Mouse (Mus musculus): ENCODE results near the gene Anp32a. TPM values are rescaled to one million over a fixed set of nuclear protein-coding genes. Genes with fewer than 3 reads are reported as not detected.
A peak's percentile ranks its signal among the peaks of the same experiment; 100 is the strongest.

The Anp32a gene
- polyA plus RNA-seq, 1 experiment: 578 TPM

DNA sequence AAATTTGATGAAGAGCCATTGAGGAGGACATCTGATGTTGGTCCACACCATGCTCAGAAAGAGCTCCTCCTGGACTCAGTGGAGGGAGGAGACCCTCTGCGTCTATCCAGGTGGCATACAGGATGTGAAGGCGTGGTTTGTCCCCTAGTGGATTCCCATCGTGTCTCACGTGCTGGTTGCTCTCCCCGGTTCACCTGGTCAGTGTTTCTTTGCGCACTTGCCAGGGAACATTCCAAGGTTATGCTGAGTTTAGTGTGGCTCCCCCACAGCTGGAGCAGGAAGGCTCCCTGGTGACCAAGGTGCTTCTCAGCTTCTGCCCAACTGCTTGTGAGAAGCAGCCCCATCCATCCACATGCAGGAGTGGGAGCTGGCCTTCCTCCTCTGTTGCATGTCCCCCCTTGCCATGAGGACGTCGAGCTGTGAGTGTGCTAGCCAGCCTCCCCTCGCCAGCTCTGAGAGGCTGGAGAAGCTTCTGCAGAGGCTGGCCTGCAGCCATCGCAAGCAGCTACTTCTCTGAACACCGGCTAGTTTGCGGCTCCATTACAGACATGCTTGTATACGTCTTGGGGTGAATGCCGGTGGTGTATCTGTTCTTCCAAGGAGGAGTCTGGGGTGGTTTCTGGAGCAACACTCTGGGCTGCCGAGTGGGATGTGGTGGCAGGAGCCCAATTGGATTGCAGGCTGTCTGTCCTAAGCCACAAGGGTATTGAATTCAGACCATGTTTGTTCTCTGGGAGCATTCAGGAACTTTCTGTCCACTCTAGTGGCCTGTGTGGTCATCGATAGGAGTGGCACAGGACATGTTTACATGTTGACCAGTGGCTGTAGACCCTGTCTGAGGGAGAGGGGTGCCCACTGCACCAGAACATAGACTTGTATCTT is 14.0 kb downstream of the Anp32a start:
- Histone ChIP-seq H3K4me1 (ENCODE audit: control insufficient read depth, insufficient read depth, insufficient read length, low read length) (peaks cover 70% of the 10 kb centered on the region), H3K4me3 (ENCODE audit: insufficient read depth, low read depth, low read length) (no peak overlapping the region)

DNA sequence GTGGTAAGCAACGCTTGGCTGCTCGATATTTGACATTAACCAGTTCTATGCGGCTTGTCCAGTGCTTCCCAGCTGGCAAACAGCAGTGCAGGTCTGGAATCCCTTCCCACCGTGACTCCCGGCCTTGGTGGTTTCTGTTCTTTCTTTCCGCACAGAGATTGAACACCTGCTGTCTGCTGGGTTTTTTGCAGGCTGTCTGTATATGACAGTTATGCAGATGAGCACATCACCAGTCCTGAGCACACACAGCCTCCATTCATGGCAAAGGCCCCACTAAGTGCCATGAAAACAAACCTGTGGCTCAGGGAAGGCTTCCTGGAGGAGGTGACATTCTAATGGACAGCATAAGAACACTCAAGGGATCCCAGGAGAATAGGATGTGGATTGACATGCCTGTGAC is 14.7 kb downstream of the Anp32a start:
- peak overlapping the region; percentile 42 for H3K27ac ChIP-seq (replicated peaks; ENCODE audit: low read depth, low read length)
- H3K4me1 ChIP-seq (ENCODE audit: control insufficient read depth, insufficient read depth, insufficient read length, low read length): peaks cover 66% of the 10 kb centered on the region
- no peak overlapping the region for H3K4me3 ChIP-seq (ENCODE audit: insufficient read depth, low read depth, low read length)

More for the DNA sequence above, 14.0 kb downstream of the Anp32a start:
- peak overlapping the region; percentile 42; the same call in 1 of the 2 replicates for H3K27ac ChIP-seq (replicated peaks; ENCODE audit: low read depth, low read length)

DNA sequence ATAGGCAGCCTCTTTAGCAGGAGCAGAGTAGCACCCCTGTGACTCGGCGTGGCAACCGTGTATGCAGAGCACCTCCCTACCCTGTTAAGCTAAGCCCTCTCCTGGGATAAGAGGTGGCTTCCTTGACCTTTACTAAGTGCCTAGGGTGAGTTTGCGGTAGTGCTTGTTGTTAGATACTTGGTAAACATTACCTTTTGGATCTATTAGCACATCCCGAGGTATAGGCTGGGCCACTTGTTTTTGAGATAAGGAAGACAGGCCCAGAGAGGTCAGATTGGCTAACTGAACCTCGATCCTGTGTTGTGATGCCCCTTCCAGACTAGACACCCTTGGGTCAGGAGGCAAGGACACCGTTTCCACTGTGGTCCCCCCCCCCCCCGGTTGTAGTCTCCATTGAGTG is 16.5 kb downstream of the Anp32a start:
- Histone ChIP-seq H3K27ac (replicated peaks; ENCODE audit: low read depth, low read length) (no peak overlapping the region), H3K4me1 (ENCODE audit: control insufficient read depth, insufficient read depth, insufficient read length, low read length) (peaks cover 79% of the 10 kb centered on the region), H3K4me3 (ENCODE audit: insufficient read depth, low read depth, low read length) (no peak overlapping the region)

DNA sequence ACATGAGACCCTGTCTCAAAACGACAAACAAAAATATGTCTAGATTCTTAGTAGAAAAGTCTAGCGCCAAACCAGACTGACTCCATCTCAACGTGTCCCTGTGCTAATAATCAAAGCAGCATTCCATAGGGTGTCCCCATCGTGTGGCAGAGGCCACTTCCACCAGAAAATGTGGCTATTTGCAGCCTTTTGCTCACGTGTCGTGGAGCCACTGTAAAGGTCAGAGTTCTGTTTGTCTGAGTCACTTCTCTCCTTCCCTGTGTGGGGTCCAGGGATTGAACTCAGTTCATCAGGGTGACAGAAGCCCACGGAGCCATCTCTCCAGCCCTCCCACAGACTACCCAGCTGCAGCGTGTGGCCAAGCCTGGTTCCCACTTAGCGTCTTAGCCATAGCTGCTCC is 17.8 kb downstream of the Anp32a start:
- H3K4me1 ChIP-seq (ENCODE audit: control insufficient read depth, insufficient read depth, insufficient read length, low read length): peaks cover 80% of the 10 kb centered on the region

DNA sequence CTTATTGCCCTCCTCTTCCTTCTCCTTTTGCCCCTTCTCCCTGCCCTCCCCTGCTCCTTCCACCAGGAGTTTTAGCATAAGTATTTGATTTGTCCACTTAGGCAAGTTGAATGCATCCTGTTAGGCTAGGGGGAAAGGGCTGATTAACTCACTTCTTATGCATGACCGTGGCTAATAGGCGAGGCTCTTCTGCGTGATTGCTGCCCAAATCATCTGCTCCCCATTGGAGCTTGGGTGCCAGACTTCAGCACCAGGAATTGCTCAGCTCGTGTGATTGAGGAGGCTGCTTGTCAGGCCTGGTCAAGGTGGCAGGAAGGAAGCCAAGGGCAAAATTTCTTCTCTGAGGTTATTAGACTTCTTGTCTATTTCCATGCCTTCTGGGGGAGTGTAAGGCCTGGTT is 19.8 kb downstream of the Anp32a start:
- Histone ChIP-seq H3K4me1 (ENCODE audit: control insufficient read depth, insufficient read depth, insufficient read length, low read length) (peaks cover 77% of the 10 kb centered on the region), H3K4me3 (ENCODE audit: insufficient read depth, low read depth, low read length) (no peak overlapping the region), H3K27ac (replicated peaks; ENCODE audit: low read depth, low read length) (0 out of 2 replicates have a peak overlapping the region, but pooled peaks have one; percentile 32)

More for the DNA sequence above, 17.8 kb downstream of the Anp32a start:
- H3K4me3 ChIP-seq (ENCODE audit: insufficient read depth, low read depth, low read length): no peak overlapping the region
- H3K27ac ChIP-seq (replicated peaks; ENCODE audit: low read depth, low read length): peak overlapping the region; percentile 26

DNA sequence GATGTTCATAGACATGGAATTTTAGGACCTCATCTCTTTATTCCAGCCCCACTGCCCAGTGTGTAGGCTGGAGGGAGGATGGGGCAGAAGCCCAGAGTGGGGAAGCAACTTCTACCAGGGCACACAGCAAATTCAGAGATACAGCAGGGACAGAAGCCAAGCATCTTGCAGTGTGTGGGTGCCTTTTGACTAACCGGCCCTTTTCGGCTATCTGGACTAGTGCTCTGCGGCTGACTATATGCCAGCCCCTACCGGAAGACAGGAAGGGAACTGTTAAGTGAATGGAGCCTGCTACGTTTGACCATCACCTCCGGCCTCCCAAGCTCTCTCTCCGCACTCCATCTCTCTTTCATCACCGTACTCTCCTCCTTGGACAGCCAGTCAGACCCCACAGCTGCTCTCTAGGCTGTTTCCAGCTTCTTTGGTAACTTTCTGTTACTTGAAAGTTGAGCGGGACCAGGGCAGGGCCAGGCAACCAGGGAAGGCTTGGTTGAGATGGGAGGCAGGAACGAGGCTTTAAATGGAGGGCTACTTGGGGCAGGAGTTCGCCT is 21.8 kb downstream of the Anp32a start:
- 0 out of 2 replicates have a peak overlapping the region, but pooled peaks have one; percentile 4 for H3K4me3 ChIP-seq (ENCODE audit: insufficient read depth, low read depth, low read length)
- peak overlapping the region; percentile 42 for H3K27ac ChIP-seq (replicated peaks; ENCODE audit: low read depth, low read length)
- H3K4me1 ChIP-seq (ENCODE audit: control insufficient read depth, insufficient read depth, insufficient read length, low read length): peaks cover 77% of the 10 kb centered on the region

DNA sequence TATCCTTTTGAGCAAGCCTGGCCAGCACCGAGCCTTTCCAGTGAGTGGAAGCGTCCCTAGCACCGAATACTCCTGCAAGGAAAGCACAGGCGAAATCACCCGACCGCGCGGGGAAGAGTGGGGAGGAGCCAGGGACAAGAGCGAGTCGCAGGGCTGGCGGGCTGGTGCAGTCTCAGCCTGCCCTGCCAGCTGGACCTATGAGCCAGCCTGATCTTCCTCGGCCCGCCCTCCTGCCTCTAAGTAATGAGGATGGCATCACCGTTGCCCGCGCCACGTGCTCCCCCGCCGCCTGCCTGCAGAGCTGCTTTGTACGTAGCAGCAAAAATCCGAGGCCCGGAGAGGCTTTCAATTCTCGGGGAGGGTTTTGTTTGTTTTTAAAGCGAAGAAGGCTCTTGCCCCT is 22.5 kb downstream of the Anp32a start:
- peak overlapping the region; percentile 31; the same call in 1 of the 2 replicates for H3K4me3 ChIP-seq (ENCODE audit: insufficient read depth, low read depth, low read length)
- no peak overlapping the region for H3K27ac ChIP-seq (replicated peaks; ENCODE audit: low read depth, low read length)
- H3K4me1 ChIP-seq (ENCODE audit: control insufficient read depth, insufficient read depth, insufficient read length, low read length): peaks cover 79% of the 10 kb centered on the region

DNA sequence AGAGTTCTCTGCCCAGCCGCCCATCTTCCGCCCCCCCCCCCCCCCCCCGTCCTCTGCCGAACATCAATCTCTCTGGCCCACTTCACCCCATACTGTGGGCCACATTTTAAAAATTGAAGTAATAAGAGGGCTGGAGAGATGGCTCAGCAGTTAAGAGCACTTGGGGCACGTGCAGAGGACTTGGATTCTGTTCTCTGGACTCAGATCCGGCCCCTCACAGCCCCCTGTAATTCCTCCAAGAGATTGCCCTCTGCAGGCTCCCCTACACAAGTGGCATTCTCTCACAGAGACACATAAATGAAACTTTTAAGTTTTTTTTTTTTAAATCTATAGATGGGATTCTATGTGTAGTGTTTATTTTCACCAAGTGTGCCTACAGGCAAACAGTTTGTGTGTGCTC is 23.1 kb downstream of the Anp32a start:
- Histone ChIP-seq H3K27ac (replicated peaks; ENCODE audit: low read depth, low read length) (no peak overlapping the region), H3K4me1 (ENCODE audit: control insufficient read depth, insufficient read depth, insufficient read length, low read length) (peaks cover 80% of the 10 kb centered on the region), H3K4me3 (ENCODE audit: insufficient read depth, low read depth, low read length) (no peak overlapping the region)

DNA sequence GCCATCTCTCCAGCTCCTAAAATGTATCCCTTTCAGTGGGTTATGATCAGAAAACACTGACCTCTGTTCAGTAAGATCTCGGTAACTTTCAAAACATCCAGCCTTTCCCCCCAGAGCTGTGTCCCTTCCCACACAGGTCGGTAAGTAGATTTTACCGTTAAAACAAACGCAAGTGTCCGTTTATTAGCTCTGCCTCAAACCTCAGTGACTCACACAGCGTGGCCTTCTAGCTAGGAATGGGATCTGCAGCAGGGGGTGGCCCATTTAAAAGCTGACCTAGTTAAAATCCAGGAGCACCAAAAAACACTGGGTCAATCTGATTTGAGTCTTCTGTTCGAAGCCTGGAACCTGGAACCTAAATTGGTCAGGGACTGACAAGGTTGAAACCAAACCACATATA is 23.7 kb downstream of the Anp32a start:
- Histone ChIP-seq H3K4me1 (ENCODE audit: control insufficient read depth, insufficient read depth, insufficient read length, low read length) (peaks cover 78% of the 10 kb centered on the region), H3K4me3 (ENCODE audit: insufficient read depth, low read depth, low read length) (no peak overlapping the region), H3K27ac (replicated peaks; ENCODE audit: low read depth, low read length) (peak overlapping the region; percentile 39)

DNA sequence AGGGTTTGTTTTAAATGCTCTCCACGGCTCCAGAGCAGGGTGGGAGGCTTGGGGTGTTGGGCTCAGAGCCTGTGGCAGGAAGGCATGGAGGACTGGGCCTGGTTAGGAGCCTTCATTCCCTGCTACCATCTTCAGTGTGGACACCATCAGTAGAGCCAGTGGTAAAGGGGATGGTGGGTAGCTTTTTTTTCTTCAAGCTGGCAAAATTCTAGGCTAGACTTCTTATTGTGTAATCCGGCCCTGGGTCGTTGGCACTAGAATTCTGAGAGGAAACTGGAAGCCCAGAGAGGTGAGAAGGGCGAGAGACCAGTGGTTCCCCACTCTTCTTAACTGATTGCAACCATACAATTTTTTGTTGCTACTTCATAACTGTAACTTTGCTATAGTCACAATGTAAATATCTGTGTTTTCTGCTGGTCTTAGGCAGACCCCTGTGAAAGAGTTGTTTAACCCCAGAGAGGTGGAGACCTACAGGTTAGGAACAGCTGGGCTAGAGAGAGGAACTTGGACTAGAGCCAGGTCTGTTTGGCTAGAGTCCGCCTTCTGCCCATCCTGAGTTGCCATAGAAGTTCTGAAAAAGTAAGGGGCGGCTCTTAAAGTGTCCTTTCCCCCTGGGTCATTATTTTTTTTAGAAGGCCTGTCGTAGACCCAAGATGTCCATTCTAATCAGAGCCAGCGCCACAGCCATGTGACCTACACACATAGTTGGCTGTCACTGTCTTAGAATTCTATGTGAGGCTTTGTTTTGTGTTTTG is 24.4 kb downstream of the Anp32a start:
- Histone ChIP-seq H3K27ac (replicated peaks; ENCODE audit: low read depth, low read length) (peak overlapping the region; percentile 39), H3K4me3 (ENCODE audit: insufficient read depth, low read depth, low read length) (no peak overlapping the region), H3K4me1 (ENCODE audit: control insufficient read depth, insufficient read depth, insufficient read length, low read length) (peaks cover 80% of the 10 kb centered on the region)

DNA sequence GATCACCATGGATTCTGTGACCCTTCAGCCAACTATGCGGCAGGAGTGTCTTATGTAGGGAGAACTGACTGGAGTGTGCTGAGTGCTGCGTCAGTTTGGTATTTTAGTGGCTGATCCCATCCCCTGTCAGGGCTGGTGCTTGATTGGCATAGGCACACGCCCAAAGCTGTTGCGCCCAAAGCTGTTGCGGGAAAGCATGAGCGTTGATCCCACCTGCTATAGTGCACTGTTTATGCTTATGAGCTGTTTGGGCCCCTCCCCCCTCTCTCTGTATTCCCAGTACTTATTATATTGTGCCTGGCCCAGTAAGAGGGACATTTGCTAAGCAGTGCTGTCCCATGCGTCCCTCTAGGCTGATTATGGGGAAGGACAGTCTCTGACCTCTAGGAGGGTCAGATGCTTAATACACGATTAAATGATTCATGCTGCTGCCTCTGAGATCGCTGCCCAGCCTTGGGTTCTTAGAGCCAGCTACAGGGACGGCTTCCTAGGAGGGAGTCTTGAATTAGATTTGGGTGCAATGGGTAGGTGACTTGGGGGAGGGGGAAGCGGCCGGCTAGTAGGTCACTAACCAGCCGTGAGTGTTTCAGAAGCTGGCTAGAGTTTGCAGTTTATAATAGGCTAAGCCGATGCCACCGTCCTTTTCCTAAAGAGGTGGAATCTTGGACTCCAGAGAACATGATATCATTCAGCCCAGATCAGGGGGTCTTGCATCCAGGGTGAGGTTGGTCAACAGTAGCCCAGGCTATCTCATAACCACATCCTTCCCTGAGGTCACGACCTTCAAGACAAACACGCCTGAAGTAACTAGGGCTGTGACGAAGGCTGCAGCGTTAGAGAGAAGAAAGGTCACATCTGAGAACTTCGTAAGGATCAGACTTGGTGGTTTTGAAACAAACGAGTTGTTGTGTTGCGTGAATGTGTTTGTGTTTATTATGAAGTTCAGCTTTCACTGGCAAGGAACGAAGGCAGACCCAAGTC is 25.7 kb downstream of the Anp32a start:
- peaks cover 79% of the 10 kb centered on the region for H3K4me1 ChIP-seq (ENCODE audit: control insufficient read depth, insufficient read depth, insufficient read length, low read length)
- peak overlapping the region; percentile 88 for H3K27ac ChIP-seq (replicated peaks; ENCODE audit: low read depth, low read length)
- no peak overlapping the region for H3K4me3 ChIP-seq (ENCODE audit: insufficient read depth, low read depth, low read length)

DNA sequence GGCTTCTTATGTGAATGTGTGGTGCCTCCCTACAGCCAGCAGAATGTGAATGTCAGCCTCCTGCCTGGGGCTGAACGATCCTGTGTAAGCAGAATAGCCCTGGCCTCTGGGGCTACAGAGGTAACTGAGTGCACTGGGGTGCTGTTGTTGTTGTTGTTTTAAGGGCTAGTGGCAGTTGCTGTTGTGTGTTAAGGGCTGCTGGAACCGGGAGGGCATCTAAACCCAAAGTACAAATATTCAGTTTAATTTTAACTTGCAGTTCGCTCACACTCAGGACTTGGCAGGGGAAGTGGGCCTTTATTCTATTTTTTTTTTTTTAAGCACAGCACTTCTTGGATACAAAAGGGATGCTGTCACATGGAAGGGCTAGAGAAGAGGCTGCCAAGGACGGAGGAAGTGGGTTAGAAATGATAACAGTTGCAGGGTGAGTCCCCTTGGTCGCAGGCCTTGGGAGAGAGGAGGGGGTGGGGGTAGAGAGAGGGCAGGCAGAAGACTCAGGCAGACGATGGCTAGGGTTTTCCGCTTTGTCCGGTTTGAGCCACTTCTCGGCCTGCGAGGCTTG is 26.5 kb downstream of the Anp32a start:
- H3K27ac ChIP-seq (replicated peaks; ENCODE audit: low read depth, low read length): peak overlapping the region; percentile 88
- peaks cover 77% of the 10 kb centered on the region for H3K4me1 ChIP-seq (ENCODE audit: control insufficient read depth, insufficient read depth, insufficient read length, low read length)
- H3K4me3 ChIP-seq (ENCODE audit: insufficient read depth, low read depth, low read length): peak overlapping the region; percentile 12; the same call in 1 of the 2 replicates

DNA sequence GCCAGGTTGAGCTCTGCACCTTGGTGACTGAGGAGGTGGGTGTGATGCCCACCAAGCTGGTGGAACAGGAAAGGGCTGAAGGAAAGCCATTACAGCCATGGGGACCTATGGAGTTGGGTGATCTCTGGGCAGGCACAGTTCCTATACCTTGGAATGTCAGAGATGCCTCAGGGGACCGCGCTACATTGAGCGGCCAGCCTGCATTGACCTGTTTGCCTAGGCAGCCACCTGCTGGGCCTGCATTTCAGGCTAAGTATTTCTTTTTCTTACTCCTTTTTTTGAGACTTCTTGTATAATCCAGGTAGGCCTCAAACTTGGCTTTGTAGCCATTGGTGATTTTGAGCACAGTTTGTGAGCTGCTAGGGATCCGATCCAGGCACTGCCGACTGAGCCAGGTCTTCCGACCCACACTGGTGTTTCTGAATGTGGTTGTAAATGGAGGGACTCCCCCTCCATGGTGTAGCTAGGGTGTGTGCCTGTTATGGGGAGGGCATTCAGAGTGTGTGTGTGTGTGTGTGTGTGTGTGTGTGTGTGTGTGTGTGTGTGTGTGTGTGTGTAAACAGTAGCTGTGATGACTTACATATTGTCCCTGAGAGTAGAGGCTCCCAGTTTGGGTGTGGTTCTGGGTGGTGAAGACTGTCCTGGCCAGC is 27.3 kb downstream of the Anp32a start:
- Histone ChIP-seq H3K27ac (replicated peaks; ENCODE audit: low read depth, low read length) (peak overlapping the region; percentile 88), H3K4me3 (ENCODE audit: insufficient read depth, low read depth, low read length) (peak overlapping the region; percentile 12; the same call in 1 of the 2 replicates), H3K4me1 (ENCODE audit: control insufficient read depth, insufficient read depth, insufficient read length, low read length) (peaks cover 77% of the 10 kb centered on the region)

Data from brown adipose tissue, adult 24 weeks (tissue).